Mouse (Mus musculus) hindbrain, embryonic 15.5 days (tissue): Measurements from ENCODE around the gene Plxna4. TPM values are rescaled to one million over a fixed set of nuclear protein-coding genes. Genes with fewer than 3 reads are reported as not detected.

ENCODE experiments used
- ATAC-seq: fragments of 200-750 bp; cut with Nextera tagmentation; 2 replicates; pipeline ENCODE4 v1.8.0; 2017; ENCODE audit warnings: low read depth, moderate number of reproducible peaks, moderate TSS enrichment; ENCODE audit not compliant: low FRiP score
- H3K27ac ChIP-seq: fragments of 300-500 bp; sonication (generic); replicated peaks from 2 replicates; pipeline ENCODE4 v1.5.1; 2015; ENCODE audit warnings: mild to moderate bottlenecking, inconsistent platforms
- H3K27me3 ChIP-seq: fragments of 300-500 bp; sonication (generic); 2 replicates; pipeline ENCODE4 v1.6.1; 2015; ENCODE audit warnings: control low read depth, inconsistent platforms
- H3K36me3 ChIP-seq: fragments of 300-500 bp; sonication (generic); 2 replicates; pipeline ENCODE4 v1.6.1; 2015; ENCODE audit warnings: control low read depth, inconsistent platforms
- H3K4me1 ChIP-seq: fragments of 300-500 bp; sonication (generic); replicated peaks from 2 replicates; pipeline ENCODE4 v1.6.1; 2015; ENCODE audit warnings: control low read depth, inconsistent platforms
- H3K4me2 ChIP-seq: fragments of 300-500 bp; sonication (generic); 2 replicates; pipeline ENCODE4 v1.6.1; 2015; ENCODE audit warnings: moderate library complexity, mild to moderate bottlenecking, inconsistent platforms
- H3K4me3 ChIP-seq: fragments of 300-500 bp; sonication (generic); 2 replicates; pipeline ENCODE4 v1.5.1; 2015; ENCODE audit warnings: mild to moderate bottlenecking, inconsistent platforms
- H3K9ac ChIP-seq: fragments of 300-500 bp; sonication (generic); 2 replicates; pipeline ENCODE4 v1.6.1; 2015; ENCODE audit warnings: inconsistent platforms
- H3K9me3 ChIP-seq: fragments of 300-500 bp; sonication (generic); 2 replicates; pipeline ENCODE4 v1.6.1; 2016; ENCODE audit warnings: control low read depth, inconsistent platforms
- WGBS: fragments of 180-500 bp; shearing (Covaris S2); methylation state at CpG from one replicate; pipeline ENCODE4 v1.1.7; 2015; 5-methylcytosine and 5-hydroxymethylcytosine counted together
- polyA plus RNA-seq: library from polyadenylated mRNA; unstranded; fragments of >200 nt; fragmentation: Nextera tagmentation; extraction: Ambion mirVana; gene quantifications from 2 replicates; pipeline ENCODE4 v1.2.1, GENCODE M21; 2015

Gene Plxna4
- polyA plus RNA-seq, 1 experiment from 2014 or later = 17.1 TPM

- Histone ChIP-seq H3K4me2 (no peak overlapping the region), H3K4me3 (no peak overlapping the region), H3K27me3 (no peaks in the 10 kb centered on the region), H3K9me3 (no peaks in the 10 kb centered on the region), H3K27ac (no peak overlapping the region), H3K4me1 (no peaks in the 10 kb centered on the region), H3K9ac (no peak overlapping the region), H3K36me3 (no peaks in the 10 kb centered on the region)
- WGBS = 78% methylated on average over 6 of the region's 6 CpGs
- no peak for ATAC-seq
Measured at GRCm38 (mm10) chr6:32126914-32127313, 461.1 kb downstream of the Plxna4 start.

- no peaks in the 10 kb centered on the region for H3K27me3 ChIP-seq
- H3K27ac ChIP-seq = no peak overlapping the region
- no peak overlapping the region for H3K4me2 ChIP-seq
- H3K9me3 ChIP-seq = no peaks in the 10 kb centered on the region
- 82% methylated on average over 4 of the region's 4 CpGs for WGBS
- H3K36me3 ChIP-seq = no peaks in the 10 kb centered on the region
- no peak overlapping the region for H3K4me3 ChIP-seq
- H3K4me1 ChIP-seq = no peaks in the 10 kb centered on the region
- no peak for ATAC-seq
- no peak overlapping the region for H3K9ac ChIP-seq
Measured at GRCm38 (mm10) chr6:32122584-32123265, 465.3 kb downstream of the Plxna4 start.

GRCm38 (mm10) chr6:32120931-32121330 is 467.1 kb downstream of the Plxna4 start:
- Histone ChIP-seq H3K4me3 (no peak overlapping the region), H3K27me3 (no peaks in the 10 kb centered on the region), H3K4me1 (no peaks in the 10 kb centered on the region), H3K36me3 (no peaks in the 10 kb centered on the region), H3K27ac (no peak overlapping the region), H3K4me2 (no peak overlapping the region), H3K9me3 (no peaks in the 10 kb centered on the region), H3K9ac (no peak overlapping the region)
- 34% methylated on average over 1 of the region's 1 CpGs for WGBS
- ATAC-seq = no peak

GRCm38 (mm10) chr6:32109207-32109606 is 478.8 kb downstream of the Plxna4 start:
- no peak overlapping the region for H3K9ac ChIP-seq
- no peak overlapping the region for H3K4me3 ChIP-seq
- no peak overlapping the region for H3K4me2 ChIP-seq
- ATAC-seq = no peak
- peaks cover 4% of the 10 kb centered on the region; the same call in 1 of the 2 replicates for H3K4me1 ChIP-seq
- no peak overlapping the region for H3K27ac ChIP-seq
- no peaks in the 10 kb centered on the region for H3K27me3 ChIP-seq
- no peaks in the 10 kb centered on the region for H3K9me3 ChIP-seq
- H3K36me3 ChIP-seq = no peaks in the 10 kb centered on the region
- WGBS = 59% methylated on average over 2 of the region's 2 CpGs

GRCm38 (mm10) chr6:32105547-32106275 is 482.3 kb downstream of the Plxna4 start:
- Histone ChIP-seq H3K27me3 (no peaks in the 10 kb centered on the region), H3K4me1 (peaks cover 4% of the 10 kb centered on the region; the same call in 1 of the 2 replicates), H3K27ac (no peak overlapping the region), H3K9ac (no peak overlapping the region), H3K4me3 (no peak overlapping the region), H3K9me3 (no peaks in the 10 kb centered on the region), H3K36me3 (no peaks in the 10 kb centered on the region), H3K4me2 (no peak overlapping the region)
- 37% methylated on average over 9 of the region's 9 CpGs for WGBS
- peak; percentile 45; the same call in 1 of the 2 replicates for ATAC-seq
